In genomic region chr9:48266286-48267027, GRCm38 (mm10) we compare ENCODE assay signal across 8 mouse cellular contexts.
A peak's percentile ranks its signal among the peaks of the same experiment; 100 is the strongest.
DNase-seq lines count a peak whose midpoint lies in the region.

No protein-coding gene starts in this region.

- DNase-seq in adrenal gland, adult 8-10 months, result peak; percentile 48
- peak; percentile 90 for DNase-seq in embryo, embryonic 11 days
- DNase-seq in gastrocnemius, postnatal 14 days, result peak; percentile 86
- peak; percentile 52 for DNase-seq in induced T-regulatory cell, adult 2 months (ENCODE audit: low read depth)
- peak; percentile 72 to 89 for DNase-seq in left cerebral cortex, postnatal 10 days (ENCODE audit: extremely low spot score in 1 of 2, low spot score in 2 of 2)
- DNase-seq in right cerebral cortex, postnatal 10 days (ENCODE audit: low spot score in 2 of 2), result peak; percentile 88 to 91
- peak; percentile 51 for DNase-seq in urinary bladder, postnatal 10 days (ENCODE audit: low spot score)

- H3K4me1 ChIP-seq in megakaryocyte, embryonic 14.5 days, result peaks cover 32% of the 10 kb centered on the region

- no peaks in the 10 kb centered on the region for H3K36me3 ChIP-seq in megakaryocyte, embryonic 14.5 days (replicated peaks; ENCODE audit: low read length)

- intact Hi-C loops in gastrocnemius, postnatal 14 days (cut with DNase I; ENCODE audit: low total_unique reads), result loop anchor here (2.0 kb wide), 1 partner anchor 88 kb away; no protein-coding TSS in a partner anchor
- intact Hi-C loops in left cerebral cortex, postnatal 10 days (cut with DNase I), result loop anchor here (1.0 to 5.0 kb wide), 4 partner anchors 88 to 352 kb away; no protein-coding TSS in a partner anchor

- peaks cover 20% of the 10 kb centered on the region for H3K27me3 ChIP-seq in megakaryocyte, embryonic 14.5 days (replicated peaks)

- no peaks in the 10 kb centered on the region for H3K9me3 ChIP-seq in megakaryocyte, embryonic 14.5 days

- H3K4me3 ChIP-seq in megakaryocyte, embryonic 14.5 days (replicated peaks), result peak overlapping the region; percentile 90

Comparison
In these comparisons a context has a peak if more than half of its experiments do, and no peak if none do; other contexts are left out.
1. Peak in every context shown above with its lines: DNase-seq and H3K4me3 ChIP-seq.